Mouse (Mus musculus) forebrain, embryonic 14.5 days (tissue): ENCODE results near the gene Phf20. TPM values are rescaled to one million over a fixed set of nuclear protein-coding genes. Genes with fewer than 3 reads are reported as not detected.
A peak's percentile ranks its signal among the peaks of the same experiment; 100 is the strongest.

ENCODE experiments used
- ATAC-seq: fragments of 200-750 bp; cut with Nextera tagmentation; 2 replicates; pipeline ENCODE4 v1.8.0; 2017; ENCODE audit warnings: mild to moderate bottlenecking, moderate library complexity
- DNase-seq: peaks from one replicate; pipeline ENCODE4 v3.0.0-alpha.2; 2015; ENCODE audit warnings: low spot score
- H3K27ac ChIP-seq: fragments of 300-500 bp; sonication (generic); 2 replicates; pipeline ENCODE4 v1.5.1; 2014; ENCODE audit warnings: low read depth, mild to moderate bottlenecking, control low read depth, low read length, moderate library complexity
- H3K27me3 ChIP-seq: fragments of 300-500 bp; sonication (generic); replicated peaks from 2 replicates; pipeline ENCODE4 v1.6.1; 2014; ENCODE audit warnings: low read length, control low read depth, mixed read lengths; ENCODE audit not compliant: control insufficient read depth, insufficient read depth
- H3K36me3 ChIP-seq: fragments of 300-500 bp; sonication (generic); 2 replicates; pipeline ENCODE4 v1.6.1; 2014; ENCODE audit warnings: low read length, control low read depth; ENCODE audit not compliant: control insufficient read depth, insufficient read depth
- H3K4me1 ChIP-seq: fragments of 300-500 bp; sonication (generic); 2 replicates; pipeline ENCODE4 v1.6.1; 2014; ENCODE audit warnings: antibody characterized with exemption, low read length, control low read depth; ENCODE audit not compliant: control insufficient read depth, insufficient read depth
- H3K4me2 ChIP-seq: fragments of 300-500 bp; sonication (generic); 2 replicates; pipeline ENCODE4 v1.6.1; 2014; ENCODE audit warnings: mild to moderate bottlenecking, control low read depth, low read length
- H3K4me3 ChIP-seq: fragments of 300-500 bp; sonication (generic); 2 replicates; pipeline ENCODE4 v1.5.1; 2014; ENCODE audit warnings: low read depth, low read length, control low read depth
- H3K9ac ChIP-seq: fragments of 300-500 bp; sonication (generic); 2 replicates; pipeline ENCODE4 v1.6.1; 2014; ENCODE audit warnings: mild to moderate bottlenecking, low read length, control low read depth, moderate library complexity
- H3K9me3 ChIP-seq: fragments of 300-500 bp; sonication (generic); replicated peaks from 2 replicates; pipeline ENCODE4 v1.6.1; 2016; ENCODE audit warnings: low read length, control low read depth, mixed read lengths; ENCODE audit not compliant: control insufficient read depth
- WGBS: fragments of 180-500 bp; shearing (Covaris S2); extraction: QIAGEN DNeasy Blood & Tissue Kit; methylation state at CpG from one replicate; pipeline ENCODE4 v1.1.7; 2014; 5-methylcytosine and 5-hydroxymethylcytosine counted together
- polyA plus RNA-seq: library from polyadenylated mRNA; unstranded; fragments of >200 nt; fragmentation: Nextera tagmentation; extraction: Ambion mirVana; gene quantifications from 2 replicates; pipeline ENCODE4 v1.2.1, GENCODE M21; 2014

Gene Phf20
- 121 and 143 TPM in 2 replicates for polyA plus RNA-seq

DNA sequence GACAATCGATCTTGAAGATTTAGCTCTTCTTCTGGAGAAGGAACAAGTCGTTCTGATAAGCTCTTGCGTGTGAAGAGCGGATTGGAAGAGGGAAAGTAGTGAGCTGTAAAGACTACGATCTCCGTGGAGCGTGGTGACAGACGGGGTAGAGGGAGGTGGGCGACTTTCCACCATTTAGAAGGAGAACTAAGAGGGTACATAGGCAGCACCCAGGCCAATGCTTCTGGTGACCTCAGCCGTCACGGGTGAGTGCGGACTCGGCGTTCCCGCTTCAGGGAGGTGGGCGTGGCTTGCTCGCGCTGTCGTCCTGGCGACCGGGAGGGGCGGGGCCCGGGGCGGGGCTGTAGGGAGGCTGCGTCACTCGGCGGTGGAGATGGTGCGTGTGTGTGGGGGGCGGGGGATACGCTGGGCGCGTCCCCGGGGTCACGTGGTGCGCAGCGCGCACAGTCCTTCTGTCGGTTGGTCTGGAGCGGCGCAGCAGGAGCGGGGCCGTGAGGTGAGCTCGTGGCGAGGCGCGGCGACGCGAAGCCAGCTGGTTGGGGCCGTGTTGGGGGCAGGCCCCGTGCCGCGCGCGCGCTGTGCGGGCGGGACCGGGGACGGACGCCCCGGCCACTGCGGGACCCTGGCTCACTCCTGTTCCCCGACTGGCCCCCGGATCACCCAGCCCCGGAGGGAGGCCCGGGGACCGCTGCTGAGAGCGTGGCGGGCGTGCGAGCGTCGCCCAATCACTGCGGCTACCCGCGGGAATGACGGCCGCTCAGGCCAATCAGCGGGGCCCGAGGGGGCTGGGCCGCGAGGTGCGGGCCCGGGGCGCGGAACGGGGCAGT, at the start of gene Phf20:
Gene Phf20, plus strand, starts transcription at position 165 of the 827 bp plus-strand sequence.
- Histone ChIP-seq H3K4me1 (peaks cover 12% of the 10 kb centered on the region), H3K27ac (peak within 1 kb of the TSS; percentile 95), H3K27me3 (no peaks in the 10 kb centered on the region), H3K9me3 (no peaks in the 10 kb centered on the region), H3K36me3 (0 out of 2 replicates have a peak, but pooled peaks cover 8% of the 10 kb centered on the region), H3K4me3 (peak within 1 kb of the TSS; percentile 67), H3K9ac (peak within 1 kb of the TSS; percentile 90), H3K4me2 (peak within 1 kb of the TSS; percentile 75)
- DNase-seq (peak; percentile 97), ATAC-seq (peak; percentile 98)
- under 1% methylated on average over 58 of the region's 88 CpGs for WGBS

DNA sequence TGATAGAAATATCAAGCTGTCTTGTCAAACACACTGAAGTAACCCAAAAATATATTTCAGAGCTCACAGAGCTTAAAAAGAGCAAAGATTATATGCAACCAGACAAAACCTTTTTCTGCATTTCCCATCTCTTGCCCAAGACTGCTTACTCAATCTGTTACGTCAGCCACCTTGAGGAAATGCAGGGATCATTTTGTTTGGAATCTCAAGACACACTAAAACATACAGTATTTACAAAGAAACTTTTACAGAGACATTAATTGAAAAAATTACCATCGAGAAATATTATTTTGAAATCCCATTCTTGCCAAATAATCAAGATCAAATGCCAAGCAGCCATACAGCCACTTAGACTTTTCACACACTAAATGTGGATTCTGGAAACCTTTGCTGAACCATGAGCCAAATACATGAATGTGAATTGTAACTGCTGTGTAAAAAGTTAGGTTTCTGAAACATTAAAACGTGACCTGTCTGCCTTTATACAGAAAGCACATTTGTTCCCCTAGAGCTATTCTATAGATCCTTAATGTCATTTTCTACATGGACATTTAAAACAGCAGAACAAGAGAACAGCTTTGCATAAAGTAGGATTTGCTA, 48.9 kb upstream of the Phf20 start:
- no peak overlapping the region for H3K4me3 ChIP-seq
- peaks cover 58% of the 10 kb centered on the region for H3K36me3 ChIP-seq
- no peak for ATAC-seq
- H3K4me2 ChIP-seq: no peak overlapping the region
- H3K27me3 ChIP-seq: no peaks in the 10 kb centered on the region
- no peak for DNase-seq
- H3K9ac ChIP-seq: no peak overlapping the region
- 88% methylated on average over 3 of the region's 3 CpGs for WGBS
- no peaks in the 10 kb centered on the region for H3K9me3 ChIP-seq
- peaks cover 4% of the 10 kb centered on the region; the same call in 1 of the 2 replicates for H3K4me1 ChIP-seq
- no peak overlapping the region for H3K27ac ChIP-seq

DNA sequence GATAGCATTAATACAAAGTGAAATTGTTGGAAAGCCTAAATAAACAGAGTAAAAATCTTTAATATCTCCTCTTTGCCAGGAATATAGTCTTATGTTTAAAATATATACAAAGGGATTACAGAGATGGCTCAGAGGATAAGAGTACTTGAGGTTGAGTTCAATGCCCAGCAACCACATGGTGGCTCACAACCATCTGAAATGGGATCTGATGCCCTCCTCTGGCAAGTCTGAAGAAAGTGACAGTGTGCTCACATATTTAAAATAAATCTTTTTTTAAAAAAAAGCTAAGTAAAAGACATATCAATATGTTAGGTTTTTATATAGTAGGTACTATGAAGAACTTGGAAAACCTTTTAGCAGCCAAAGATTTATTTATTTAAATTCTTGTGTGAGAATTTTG, 44.7 kb upstream of the Phf20 start:
- Histone ChIP-seq H3K27ac (no peak overlapping the region), H3K27me3 (no peaks in the 10 kb centered on the region), H3K4me2 (no peak overlapping the region), H3K4me3 (no peak overlapping the region), H3K9me3 (no peaks in the 10 kb centered on the region), H3K36me3 (peaks cover 73% of the 10 kb centered on the region), H3K4me1 (no peaks in the 10 kb centered on the region), H3K9ac (no peak overlapping the region)
- no peak for DNase-seq
- ATAC-seq: no peak

DNA sequence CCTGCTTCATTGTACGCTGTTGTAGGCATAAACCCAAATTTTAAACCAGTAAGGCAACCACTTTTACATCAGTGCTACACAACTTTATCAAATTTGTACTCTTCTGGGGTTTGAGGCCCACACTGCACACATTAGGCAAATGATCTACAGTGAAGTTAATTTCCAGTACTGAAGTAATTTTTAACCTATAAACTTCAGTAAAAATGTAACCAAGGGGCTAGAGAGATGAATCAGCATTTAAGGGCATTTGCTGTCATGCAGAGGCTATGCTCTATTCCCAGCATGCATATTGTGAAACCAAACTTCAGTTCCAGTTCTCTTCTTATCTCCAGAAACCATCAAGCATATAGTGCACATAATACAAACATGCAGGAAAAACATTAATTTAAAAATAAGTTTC, 30.8 kb upstream of the Phf20 start:
- peaks cover 87% of the 10 kb centered on the region for H3K36me3 ChIP-seq
- 95% methylated on average over 1 of the region's 1 CpGs for WGBS

DNA sequence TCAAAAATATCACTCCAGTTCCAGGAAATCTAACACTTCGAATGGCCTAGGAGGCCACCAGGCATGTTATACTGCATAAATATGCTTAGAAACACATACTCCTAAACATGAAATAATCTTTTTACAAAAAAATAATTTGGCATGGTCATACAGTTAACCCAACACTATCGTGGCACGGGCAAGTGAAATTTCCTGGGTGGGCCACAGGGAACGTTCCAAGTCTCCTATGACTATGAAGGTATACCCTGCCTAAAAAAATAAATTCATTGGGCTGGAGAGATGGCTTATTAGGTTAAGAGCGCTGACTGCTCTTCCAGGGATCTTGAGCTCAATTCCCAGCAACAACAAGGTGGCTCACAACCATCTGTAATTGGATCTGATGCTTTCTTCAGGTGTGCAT, 29.7 kb upstream of the Phf20 start:
- DNase-seq (no peak), ATAC-seq (no peak)
- Histone ChIP-seq H3K4me3 (no peak overlapping the region), H3K36me3 (peaks cover 90% of the 10 kb centered on the region), H3K4me2 (no peak overlapping the region), H3K27ac (no peak overlapping the region), H3K9ac (no peak overlapping the region), H3K27me3 (no peaks in the 10 kb centered on the region), H3K9me3 (no peaks in the 10 kb centered on the region), H3K4me1 (no peaks in the 10 kb centered on the region)
- 95% methylated on average over 5 of the region's 5 CpGs for WGBS

More for the DNA sequence above, 30.8 kb upstream of the Phf20 start:
- ATAC-seq (no peak), DNase-seq (no peak)
- Histone ChIP-seq H3K4me1 (no peaks in the 10 kb centered on the region), H3K27me3 (no peaks in the 10 kb centered on the region), H3K4me3 (no peak overlapping the region), H3K9me3 (no peaks in the 10 kb centered on the region), H3K27ac (no peak overlapping the region), H3K4me2 (no peak overlapping the region), H3K9ac (no peak overlapping the region)

DNA sequence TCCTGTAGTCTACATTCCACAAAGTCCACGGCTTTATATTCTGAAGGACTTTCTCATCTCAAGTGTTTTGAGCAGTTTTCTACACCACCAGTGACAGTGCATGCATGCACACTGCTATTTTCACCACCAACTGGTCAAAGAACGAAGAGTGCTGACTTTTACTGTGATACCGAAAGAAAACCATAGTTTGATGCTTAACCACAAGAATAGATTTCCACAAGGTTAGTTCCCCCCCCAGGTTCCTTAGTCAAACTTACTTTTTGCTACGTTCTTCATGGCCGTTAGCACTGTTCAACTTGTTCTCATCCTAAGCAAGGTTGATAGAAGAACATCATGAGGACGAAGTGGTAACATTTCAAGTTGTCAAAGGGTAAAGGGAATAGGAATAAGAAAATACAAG, 19.2 kb upstream of the Phf20 start:
- no peaks in the 10 kb centered on the region for H3K27me3 ChIP-seq
- H3K4me3 ChIP-seq: no peak overlapping the region
- peaks cover 47% of the 10 kb centered on the region for H3K36me3 ChIP-seq
- peaks cover 13% of the 10 kb centered on the region for H3K4me1 ChIP-seq
- ATAC-seq (no peak), DNase-seq (no peak)
- H3K9ac ChIP-seq: no peak overlapping the region
- no peak overlapping the region for H3K27ac ChIP-seq
- no peak overlapping the region for H3K4me2 ChIP-seq
- H3K9me3 ChIP-seq: no peaks in the 10 kb centered on the region
- WGBS: 87% methylated on average over 6 of the region's 6 CpGs

DNA sequence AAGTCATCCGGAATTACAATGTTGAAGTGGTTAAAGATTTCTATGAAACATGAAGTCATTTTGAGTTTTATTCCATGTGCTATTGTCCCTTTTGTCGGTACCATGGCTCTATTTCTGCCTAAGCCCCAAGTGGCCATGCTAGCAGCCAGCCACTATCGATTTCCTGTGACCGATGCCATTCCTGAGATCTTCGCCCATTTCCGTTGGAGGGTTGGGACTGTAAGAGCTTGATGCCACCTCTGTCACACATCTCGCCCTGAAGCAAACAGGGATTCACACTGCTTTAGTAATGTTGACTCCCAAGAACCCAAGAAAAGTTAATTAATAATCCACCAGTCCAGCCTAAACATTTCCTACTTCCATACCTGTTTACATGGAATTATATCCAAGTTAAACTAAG, 18.6 kb upstream of the Phf20 start:
- Histone ChIP-seq H3K4me3 (peak overlapping the region; percentile 100), H3K9me3 (no peaks in the 10 kb centered on the region), H3K9ac (no peak overlapping the region), H3K4me1 (peaks cover 13% of the 10 kb centered on the region), H3K27ac (no peak overlapping the region), H3K27me3 (no peaks in the 10 kb centered on the region), H3K36me3 (peaks cover 42% of the 10 kb centered on the region), H3K4me2 (peak overlapping the region; percentile 77; the same call in 1 of the 2 replicates)
- ATAC-seq (no peak), DNase-seq (no peak)
- 87% methylated on average over 7 of the region's 7 CpGs for WGBS

DNA sequence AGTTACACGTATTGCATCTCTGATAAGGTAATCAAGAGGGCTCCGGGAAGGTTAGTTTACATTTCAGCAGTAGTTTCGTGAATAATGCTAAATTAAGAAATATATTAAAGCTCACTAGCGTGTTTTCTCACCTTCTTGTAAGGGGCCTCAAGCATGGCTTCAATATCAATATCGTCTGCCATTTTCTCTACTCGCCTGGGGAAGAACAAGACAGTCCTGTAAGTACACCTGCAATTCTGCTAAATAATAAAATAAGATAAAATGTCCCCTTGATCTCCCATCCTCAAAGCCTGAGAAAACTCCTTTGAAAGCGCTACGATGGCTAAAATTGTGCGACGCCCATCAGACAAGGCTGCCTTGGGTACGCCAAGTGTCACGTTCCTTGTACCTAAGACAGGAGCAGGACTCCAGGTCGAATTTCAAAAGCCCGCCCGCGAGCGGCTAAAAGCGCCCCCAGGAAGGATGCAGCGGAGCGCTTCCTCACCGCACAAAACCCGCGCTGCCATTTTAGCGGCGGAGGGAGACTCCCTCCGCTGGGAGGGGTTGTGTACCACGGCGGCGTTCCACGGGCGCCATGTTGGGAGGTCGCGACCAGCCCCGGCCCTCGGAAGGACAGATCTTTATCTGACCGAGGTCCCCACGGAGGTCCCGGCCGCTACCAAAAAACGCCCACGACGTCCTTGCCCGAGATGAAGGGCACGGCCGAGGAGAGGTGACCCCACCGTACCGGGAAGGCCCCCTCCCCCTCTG, 17.0 kb upstream of the Phf20 start:
- 2% methylated on average over 47 of the region's 47 CpGs for WGBS
- peaks cover 31% of the 10 kb centered on the region for H3K36me3 ChIP-seq
- peak overlapping the region; percentile 100 for H3K9ac ChIP-seq
- no peaks in the 10 kb centered on the region for H3K27me3 ChIP-seq
- H3K4me1 ChIP-seq: peaks cover 13% of the 10 kb centered on the region
- peak overlapping the region; percentile 77 for H3K4me2 ChIP-seq
- peak overlapping the region; percentile 98 for H3K27ac ChIP-seq
- peak overlapping the region; percentile 100 for H3K4me3 ChIP-seq
- DNase-seq (peak; percentile 87), ATAC-seq (peak; percentile 47)
- H3K9me3 ChIP-seq: no peaks in the 10 kb centered on the region
